Mouse (Mus musculus) adrenal gland, postnatal 4 days (tissue): Measurements from ENCODE around the gene Adamtsl3. TPM values are rescaled to one million over a fixed set of nuclear protein-coding genes. Genes with fewer than 3 reads are reported as not detected.

Experiments
- DNase-seq, 2 experiments: peaks; one replicate each; pipeline ENCODE4 v3.0.0; 2021 to 2022; ENCODE audit warnings: low spot score in 2 of 2, mixed read lengths in 2 of 2
- total RNA-seq, 2 experiments: library from RNA; stranded (reverse); gene quantifications; 2 replicates each; pipeline ENCODE4 v1.2.3; 2021

Gene Adamtsl3
- total RNA-seq, 2 experiments from 2014 or later = 3.3 to 3.5 TPM

- DNase-seq = no peak
Observed at GRCm38 (mm10) chr7:82497064-82497463, 161.6 kb downstream of the Adamtsl3 start.

- no peak for DNase-seq
Observed at GRCm38 (mm10) chr7:82501306-82501705, 165.8 kb downstream of the Adamtsl3 start.

- no peak for DNase-seq
Observed at GRCm38 (mm10) chr7:82502511-82502910, 167.0 kb downstream of the Adamtsl3 start.

- peak in 1 of 2 experiments; percentile 20 for DNase-seq
Observed at GRCm38 (mm10) chr7:82504101-82504500, 168.6 kb downstream of the Adamtsl3 start.

- no peak for DNase-seq
Observed at GRCm38 (mm10) chr7:82530583-82530982, 195.1 kb downstream of the Adamtsl3 start.

DNA sequence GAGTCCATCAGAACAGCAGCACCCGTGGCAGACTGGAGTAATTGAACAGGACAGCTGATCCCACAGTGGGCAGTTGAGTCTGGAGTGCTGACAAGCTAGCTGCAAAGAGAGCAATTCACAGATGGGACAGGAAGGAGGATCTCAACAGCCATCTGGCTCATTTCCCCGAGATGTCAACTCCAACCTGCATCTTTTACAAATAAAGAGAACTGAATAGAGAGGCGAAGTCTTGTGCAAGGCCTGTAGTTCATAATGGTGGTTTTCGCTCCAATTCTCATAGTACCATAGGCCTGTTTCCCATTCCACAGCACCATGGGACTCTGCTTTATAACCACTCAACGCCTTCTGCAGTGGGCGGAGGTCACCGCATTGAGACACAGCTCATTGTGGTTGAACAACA lies 195.9 kb downstream of the Adamtsl3 start:
- no peak for DNase-seq

DNA sequence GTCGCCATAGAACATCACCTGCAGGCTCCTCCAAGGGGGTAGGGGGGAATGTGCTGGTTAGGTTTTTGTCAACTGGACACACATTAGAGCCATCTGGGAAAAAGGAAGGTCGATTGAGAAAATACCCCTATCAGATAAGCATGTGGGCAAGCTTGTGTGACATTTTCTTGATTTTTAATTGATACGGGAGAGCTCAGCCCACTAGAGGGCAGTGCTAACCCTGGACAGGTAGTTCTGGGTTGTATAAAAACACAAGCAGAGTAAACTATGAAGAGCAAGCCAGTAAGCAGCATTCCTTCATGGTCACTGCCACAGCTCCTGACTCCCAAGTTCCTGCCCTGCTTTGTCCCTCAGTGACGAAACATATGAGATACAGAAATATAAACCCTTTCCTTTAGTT lies 197.7 kb downstream of the Adamtsl3 start:
- DNase-seq = no peak

DNA sequence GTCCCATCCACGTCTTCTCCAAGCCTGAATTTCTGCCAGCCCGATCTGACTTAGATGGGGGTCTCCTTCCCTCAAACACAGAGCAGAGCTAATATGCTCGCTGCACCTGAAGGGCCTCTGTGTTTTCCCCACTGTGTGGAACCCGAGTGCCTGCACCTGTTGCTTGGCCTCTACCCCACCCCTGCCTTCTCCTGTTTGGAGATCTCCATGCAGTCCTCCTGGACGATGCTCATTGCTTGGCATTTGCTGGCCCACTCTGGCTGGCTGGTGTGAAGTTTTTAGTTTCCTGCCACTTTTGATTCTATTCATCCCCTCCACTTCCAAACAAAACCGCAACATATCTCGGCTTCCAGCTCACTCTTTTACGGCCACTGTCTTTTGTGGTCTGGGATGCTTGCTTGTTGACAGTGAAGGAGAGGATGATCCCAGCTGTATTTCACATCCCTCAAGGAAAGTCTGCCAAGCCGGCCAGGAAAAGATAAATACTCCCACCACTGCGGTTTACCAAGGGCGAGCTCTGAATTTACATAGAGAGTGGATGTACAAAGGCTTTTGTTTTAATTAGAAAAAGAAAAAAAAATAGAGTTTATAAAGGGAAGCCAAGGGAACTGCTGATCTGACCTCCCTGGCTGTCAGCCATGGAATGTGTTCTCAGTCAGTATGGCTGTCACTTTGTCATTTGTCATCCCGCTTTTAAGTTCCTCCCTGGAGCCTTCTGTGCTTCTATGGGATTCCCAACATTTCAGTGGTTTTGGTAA lies 198.4 kb downstream of the Adamtsl3 start:
- no peak for DNase-seq

DNA sequence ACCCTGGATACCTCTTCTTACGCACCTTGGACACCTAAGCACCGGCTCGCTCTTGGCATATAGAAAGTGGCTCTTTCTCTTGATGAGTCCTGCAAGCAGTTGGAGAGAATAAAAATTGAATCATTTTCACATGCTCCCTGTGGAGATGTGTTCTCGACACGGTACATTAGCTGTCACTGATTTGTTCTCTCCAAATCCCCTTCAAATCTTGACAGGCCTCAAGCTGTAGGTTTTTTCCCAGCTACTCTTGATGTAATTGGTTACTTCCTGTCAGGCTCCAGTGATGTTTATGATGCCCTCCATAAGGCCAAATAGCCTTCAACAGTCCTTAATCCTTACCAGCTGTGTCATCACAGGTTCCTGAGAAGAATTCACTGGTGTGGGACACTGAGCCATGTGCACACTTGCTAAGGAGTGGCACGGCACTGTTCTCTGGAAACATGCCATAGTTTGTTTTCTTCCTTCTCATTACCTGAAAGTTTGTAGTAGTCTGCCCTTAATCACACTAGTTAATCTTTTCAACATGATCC lies 209.0 kb downstream of the Adamtsl3 start:
- DNase-seq = no peak

DNA sequence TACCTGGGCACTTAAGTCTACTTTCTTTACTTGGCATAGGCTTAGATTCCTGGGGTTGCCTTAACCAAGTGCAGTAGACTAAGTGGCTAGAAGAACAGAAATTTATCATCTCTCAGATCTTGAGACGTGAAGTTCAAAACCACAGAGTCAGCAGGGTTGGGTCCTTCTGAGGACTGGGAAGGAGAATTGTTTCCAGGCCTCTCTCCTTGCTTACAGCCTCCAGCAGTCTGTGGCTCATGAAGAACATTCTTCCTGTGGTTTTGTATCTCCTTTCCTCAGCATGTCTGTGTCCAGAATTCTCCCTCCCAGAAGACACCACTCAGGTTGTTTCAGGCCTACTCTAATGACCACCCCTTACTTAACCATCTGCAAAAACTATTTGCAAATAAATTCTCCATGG lies 216.5 kb downstream of the Adamtsl3 start:
- no peak for DNase-seq

- no peak for DNase-seq
Observed at GRCm38 (mm10) chr7:82555803-82556202, 220.3 kb downstream of the Adamtsl3 start.

DNA sequence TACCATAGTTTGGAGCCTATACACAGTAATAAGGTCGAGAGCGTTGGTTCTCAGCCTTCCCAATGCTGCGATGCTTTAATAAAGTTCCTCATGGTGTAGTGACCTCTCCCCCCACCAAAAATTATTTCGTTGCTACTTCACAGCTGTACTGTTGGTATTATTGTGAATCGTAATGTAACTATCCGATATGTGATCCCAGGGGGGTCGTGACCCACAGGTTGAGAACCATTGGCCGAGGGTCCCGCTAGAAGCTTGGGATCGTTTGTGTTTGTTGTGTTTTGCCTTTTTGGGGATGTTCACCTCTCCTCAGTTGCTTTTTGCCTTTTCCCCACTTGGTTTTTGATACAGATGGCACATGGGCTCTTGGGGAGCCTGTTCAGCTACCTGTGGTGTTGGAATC lies 220.9 kb downstream of the Adamtsl3 start:
- DNase-seq = no peak

GRCm38 (mm10) chr7:82557111-82557510 lies 221.6 kb downstream of the Adamtsl3 start:
- no peak for DNase-seq

GRCm38 (mm10) chr7:82566688-82567087 lies 231.2 kb downstream of the Adamtsl3 start:
- DNase-seq = no peak

DNA sequence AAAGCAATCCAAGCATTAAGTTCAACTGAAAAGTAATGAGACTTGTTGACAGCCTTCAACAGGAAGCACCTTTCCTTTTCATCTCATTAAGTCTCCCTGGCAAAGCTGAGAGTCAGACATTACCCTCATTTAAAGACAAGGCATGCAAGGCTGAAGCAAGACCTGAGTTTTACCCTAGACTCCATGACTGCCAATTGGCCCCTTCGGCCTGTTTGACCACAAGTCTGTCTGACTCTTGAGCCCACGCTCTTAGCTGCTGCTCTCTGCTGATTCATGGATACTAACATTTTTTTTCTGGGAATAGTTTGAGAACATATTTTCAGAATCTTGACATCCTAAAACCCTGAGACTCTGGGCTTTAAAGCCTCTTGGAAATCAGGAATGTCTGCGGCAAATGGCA lies 232.3 kb downstream of the Adamtsl3 start:
- DNase-seq = no peak

DNA sequence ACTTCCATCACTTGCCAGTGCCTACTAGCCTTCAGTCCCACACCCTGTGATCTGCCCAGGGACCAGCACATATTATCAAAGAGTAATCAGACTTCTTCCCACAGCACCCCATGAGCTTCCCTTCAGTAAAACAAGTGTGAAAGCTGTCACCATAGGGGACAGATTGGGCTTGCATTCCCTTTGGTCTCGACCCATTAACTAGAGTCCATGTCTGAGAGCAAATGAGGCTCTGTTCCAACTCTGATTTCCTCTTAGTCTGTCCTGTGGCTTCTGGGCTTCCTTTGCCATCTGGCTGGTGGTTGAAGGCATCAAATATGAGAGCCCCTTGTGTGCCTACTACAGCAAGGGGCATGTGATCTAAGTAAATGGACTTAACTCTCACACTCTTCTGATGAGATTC lies 237.5 kb downstream of the Adamtsl3 start:
- no peak for DNase-seq

DNA sequence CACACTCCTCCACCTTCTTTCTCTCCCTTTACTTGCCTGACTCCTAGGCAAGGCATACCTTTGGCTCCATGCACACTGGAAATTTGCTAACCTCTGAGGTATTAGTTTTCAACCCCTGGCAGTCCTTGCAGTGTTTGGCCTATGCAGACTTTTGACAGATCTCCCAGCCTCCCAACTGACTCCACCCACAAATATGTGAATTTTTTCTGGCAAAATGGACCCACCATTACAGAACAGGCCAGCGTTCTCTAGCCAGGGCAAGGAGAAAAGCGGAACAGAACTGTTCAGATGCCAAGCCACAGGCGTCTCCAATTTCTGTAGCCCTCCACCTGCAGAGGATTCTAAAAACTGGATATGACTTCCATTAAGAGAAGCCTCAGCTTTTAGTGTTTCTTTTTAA lies 244.5 kb downstream of the Adamtsl3 start:
- DNase-seq = no peak

- DNase-seq = no peak
Observed at GRCm38 (mm10) chr7:82581802-82582201, 246.3 kb downstream of the Adamtsl3 start.

DNA sequence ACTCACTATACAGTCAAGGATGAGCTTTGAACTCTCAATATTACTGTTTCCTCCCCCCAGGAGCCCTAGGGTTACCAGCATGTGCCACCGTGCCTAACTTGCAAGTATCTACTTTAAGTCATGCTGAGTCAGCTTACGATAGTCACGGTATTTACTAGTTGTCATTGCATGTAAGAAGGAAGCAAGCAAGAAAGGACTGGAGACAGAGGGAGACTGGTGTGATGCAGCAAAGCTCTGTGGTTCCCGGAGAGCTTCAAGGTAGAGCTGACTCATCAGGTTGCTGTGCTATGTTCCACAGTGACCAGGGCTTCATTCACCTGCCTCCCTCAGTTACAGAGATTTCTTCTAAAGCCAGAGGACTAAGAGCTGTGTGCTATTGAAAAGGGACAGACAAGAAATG lies 247.0 kb downstream of the Adamtsl3 start:
- DNase-seq = no peak

DNA sequence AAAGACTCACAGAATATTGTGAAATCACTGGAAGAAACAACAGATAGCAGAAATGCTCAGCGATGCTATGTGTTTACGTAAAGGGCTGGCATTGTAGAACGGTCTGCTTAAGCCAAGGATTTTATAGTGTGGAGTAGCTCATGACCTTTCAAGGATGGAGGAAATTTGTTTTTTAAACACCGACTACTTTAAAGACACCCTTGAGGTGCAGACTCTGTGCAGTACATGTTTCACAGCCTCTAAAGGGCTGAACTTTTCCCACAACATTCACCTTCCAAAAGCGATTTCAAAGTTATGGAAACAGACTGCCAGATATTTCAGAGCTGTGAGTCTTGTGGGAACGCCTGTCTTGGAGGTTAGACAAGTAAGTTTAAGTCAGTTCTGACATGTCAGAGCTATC lies 255.4 kb downstream of the Adamtsl3 start:
- DNase-seq = no peak

GRCm38 (mm10) chr7:82602008-82602407 lies 266.5 kb downstream of the Adamtsl3 start:
- DNase-seq = no peak

DNA sequence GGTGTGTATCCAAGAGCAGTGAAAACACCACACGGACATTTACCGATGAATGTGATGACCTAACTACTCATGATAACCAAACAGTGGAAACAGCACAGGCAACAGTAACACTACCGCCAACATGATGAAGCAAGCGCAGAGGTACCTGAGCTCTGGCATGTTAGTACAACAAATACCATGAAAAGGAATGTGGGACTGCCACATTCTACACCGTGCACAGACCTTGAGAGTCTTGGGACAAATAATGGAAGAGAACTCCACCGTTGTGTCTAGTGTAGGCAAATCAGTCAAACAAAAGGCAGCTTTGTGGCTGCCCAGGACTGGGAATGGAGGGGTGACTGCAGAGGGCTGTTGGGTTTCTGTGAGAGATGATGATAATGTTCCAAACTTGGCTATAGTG lies 269.9 kb downstream of the Adamtsl3 start:
- DNase-seq = no peak

- no peak for DNase-seq
Observed at GRCm38 (mm10) chr7:82609629-82610028, 274.1 kb downstream of the Adamtsl3 start.
